Mouse (Mus musculus): ENCODE measurements around the gene Usp2. TPM values are rescaled to one million over a fixed set of nuclear protein-coding genes. Genes with fewer than 3 reads are reported as not detected.

Usp2 gene
- polyA plus RNA-seq, 1 experiment from 2014 or later, result 3.2 TPM

DNA sequence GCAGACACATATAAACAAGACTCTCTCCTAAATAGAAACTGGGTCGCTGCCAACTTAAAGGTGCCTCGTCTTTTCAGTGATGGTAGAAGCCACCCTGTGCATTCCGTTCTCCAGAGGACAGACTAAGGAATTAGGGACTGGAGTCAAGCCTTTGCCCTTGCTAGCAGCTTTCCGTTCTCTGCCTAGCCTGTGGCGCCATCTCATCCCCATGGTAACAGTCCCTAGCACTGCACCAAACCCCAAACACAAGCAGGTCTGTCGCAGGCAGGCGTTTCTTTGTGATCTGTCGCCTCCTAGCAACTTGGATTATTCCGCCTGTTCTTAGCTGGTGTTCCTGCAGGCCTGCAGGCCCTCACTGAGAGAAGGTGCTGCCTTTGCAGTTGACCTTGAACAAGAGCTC, 29.7 kb downstream of the Usp2 start:
- no peak overlapping the region for H3K27ac ChIP-seq (ENCODE audit: low read length)
- peaks cover 3% of the 10 kb centered on the region; the same call in 1 of the 2 replicates for H3K4me1 ChIP-seq (ENCODE audit: control insufficient read depth, low read depth, low read length)
- 58% methylated on average over 9 of the region's 9 CpGs for WGBS (ENCODE audit: insufficient replicate concordance)
- H3K9ac ChIP-seq (ENCODE audit: low read depth, low read length), result no peak overlapping the region
- H3K27me3 ChIP-seq (ENCODE audit: control insufficient read depth, insufficient read depth, low read depth, low read length), result no peaks in the 10 kb centered on the region
- no peak overlapping the region for H3K4me3 ChIP-seq (ENCODE audit: low read depth, low read length)
- H3K9me3 ChIP-seq (replicated peaks; ENCODE audit: control insufficient read depth, low read length), result no peaks in the 10 kb centered on the region
- no peaks in the 10 kb centered on the region for H3K36me3 ChIP-seq (ENCODE audit: control insufficient read depth, insufficient read depth)
- ATAC-seq (ENCODE audit: low read depth), result no peak
- no peak overlapping the region for H3K4me2 ChIP-seq (ENCODE audit: low read depth, low read length)

DNA sequence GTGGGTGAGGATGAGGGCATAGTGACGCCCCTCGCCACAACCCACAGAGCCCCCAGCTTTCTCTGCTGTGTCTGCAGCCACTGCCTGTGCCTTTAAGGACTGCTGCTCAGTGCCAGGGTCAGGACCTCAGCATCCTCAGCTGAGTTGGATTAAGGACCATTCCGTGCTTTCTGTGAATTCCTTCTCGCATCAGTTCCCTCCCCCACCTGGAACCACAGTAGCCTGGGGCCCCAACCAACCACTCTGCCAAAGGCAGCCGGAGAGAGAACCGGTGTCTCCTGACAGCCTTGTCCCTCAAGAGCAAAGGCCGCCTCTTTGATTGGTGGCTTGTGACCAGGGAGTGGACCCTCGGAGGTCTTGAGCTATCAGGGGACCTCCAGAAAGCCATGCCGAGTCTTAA, 34.7 kb downstream of the Usp2 start, which contains the start of gene Mfrp:
Gene Mfrp, plus strand, starts transcription at position 240 of the 400 bp plus-strand sequence.
- H3K27ac ChIP-seq (ENCODE audit: low read length), result no peak within 1 kb of the TSS
- H3K36me3 ChIP-seq (ENCODE audit: control insufficient read depth, insufficient read depth), result no peaks in the 10 kb centered on the region
- H3K4me2 ChIP-seq (ENCODE audit: low read depth, low read length), result no peak within 1 kb of the TSS
- H3K4me1 ChIP-seq (ENCODE audit: control insufficient read depth, low read depth, low read length), result no peaks in the 10 kb centered on the region
- no peak within 1 kb of the TSS for H3K9ac ChIP-seq (ENCODE audit: low read depth, low read length)
- H3K27me3 ChIP-seq (ENCODE audit: control insufficient read depth, insufficient read depth, low read depth, low read length), result no peaks in the 10 kb centered on the region
- no peak within 1 kb of the TSS for H3K4me3 ChIP-seq (ENCODE audit: low read depth, low read length)
- WGBS (ENCODE audit: insufficient replicate concordance), result 78% methylated on average over 9 of the region's 9 CpGs
- ATAC-seq (ENCODE audit: low read depth), result no peak
- no peaks in the 10 kb centered on the region for H3K9me3 ChIP-seq (replicated peaks; ENCODE audit: control insufficient read depth, low read length)

DNA sequence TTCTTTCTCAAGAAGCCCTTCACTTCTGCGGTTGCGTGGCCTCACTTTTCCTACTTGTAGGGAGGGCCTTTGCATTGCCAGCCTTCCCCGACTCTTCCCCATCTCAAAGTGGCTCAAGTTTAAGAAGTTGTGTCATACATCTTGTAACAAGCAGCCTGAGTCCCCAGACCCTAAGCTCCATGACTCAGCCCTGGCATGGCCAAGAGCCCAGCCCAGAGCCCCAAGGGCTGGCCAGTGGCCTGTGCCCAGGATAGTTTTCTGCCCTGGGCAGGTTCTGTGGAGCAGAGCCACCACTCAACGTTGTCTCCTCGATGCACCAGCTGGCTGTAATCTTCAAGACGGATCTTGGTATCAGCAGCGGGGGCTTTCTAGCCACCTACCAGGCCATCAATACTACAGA, 38.1 kb downstream of the Usp2 start:
- no peaks in the 10 kb centered on the region for H3K27me3 ChIP-seq (ENCODE audit: control insufficient read depth, insufficient read depth, low read depth, low read length)
- H3K9ac ChIP-seq (ENCODE audit: low read depth, low read length), result no peak overlapping the region
- H3K9me3 ChIP-seq (replicated peaks; ENCODE audit: control insufficient read depth, low read length), result no peaks in the 10 kb centered on the region
- no peak for ATAC-seq (ENCODE audit: low read depth)
- 78% methylated on average over 7 of the region's 7 CpGs for WGBS (ENCODE audit: insufficient replicate concordance)
- H3K4me2 ChIP-seq (ENCODE audit: low read depth, low read length), result no peak overlapping the region
- H3K27ac ChIP-seq (ENCODE audit: low read length), result no peak overlapping the region
- H3K4me1 ChIP-seq (ENCODE audit: control insufficient read depth, low read depth, low read length), result peaks cover 22% of the 10 kb centered on the region
- H3K4me3 ChIP-seq (ENCODE audit: low read depth, low read length), result no peak overlapping the region
- H3K36me3 ChIP-seq (ENCODE audit: control insufficient read depth, insufficient read depth), result peaks cover 11% of the 10 kb centered on the region

DNA sequence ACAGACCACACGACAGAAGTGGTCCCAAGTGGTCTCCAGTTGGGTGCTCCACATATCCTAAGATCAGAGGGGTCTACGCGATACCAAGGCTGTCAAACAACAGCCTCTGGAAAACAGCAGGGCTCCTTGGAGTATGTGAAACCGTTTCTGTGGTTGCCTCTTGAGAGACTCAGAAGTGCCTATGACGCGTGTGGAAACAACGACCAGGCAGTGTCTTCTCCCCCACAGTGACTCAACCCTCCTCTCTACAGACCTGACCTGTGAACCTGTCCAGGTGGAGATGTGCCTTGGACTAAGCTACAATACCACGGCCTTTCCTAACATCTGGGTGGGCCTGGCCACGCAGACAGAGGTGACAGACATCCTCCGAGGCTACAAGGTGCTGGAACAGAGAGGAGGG, 39.0 kb downstream of the Usp2 start:
- Histone ChIP-seq H3K9ac (ENCODE audit: low read depth, low read length) (no peak overlapping the region), H3K4me2 (ENCODE audit: low read depth, low read length) (no peak overlapping the region), H3K9me3 (replicated peaks; ENCODE audit: control insufficient read depth, low read length) (no peaks in the 10 kb centered on the region), H3K4me3 (ENCODE audit: low read depth, low read length) (no peak overlapping the region), H3K4me1 (ENCODE audit: control insufficient read depth, low read depth, low read length) (peaks cover 29% of the 10 kb centered on the region), H3K36me3 (ENCODE audit: control insufficient read depth, insufficient read depth) (peaks cover 13% of the 10 kb centered on the region), H3K27ac (ENCODE audit: low read length) (no peak overlapping the region), H3K27me3 (ENCODE audit: control insufficient read depth, insufficient read depth, low read depth, low read length) (no peaks in the 10 kb centered on the region)
- ATAC-seq (ENCODE audit: low read depth), result no peak
- WGBS (ENCODE audit: insufficient replicate concordance), result 84% methylated on average over 10 of the region's 10 CpGs

DNA sequence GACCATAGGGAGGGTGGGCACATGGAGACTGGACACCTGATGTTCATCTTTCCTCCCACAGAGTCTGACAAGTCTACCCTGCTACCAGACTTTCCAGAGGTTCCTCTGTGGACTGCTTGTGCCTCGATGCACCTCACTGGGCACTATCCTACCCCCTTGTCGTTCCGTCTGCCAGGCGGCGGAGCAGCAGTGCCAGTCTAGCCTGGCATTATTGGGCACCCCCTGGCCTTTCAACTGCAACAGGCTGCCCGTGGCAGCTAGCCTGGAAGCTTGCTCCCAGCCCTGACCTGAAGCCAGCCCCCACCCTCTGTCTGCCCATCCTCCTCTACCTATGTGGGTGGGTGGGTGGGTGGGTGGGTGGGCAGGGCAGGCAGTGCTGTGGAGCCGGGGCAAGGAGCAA, 39.4 kb downstream of the Usp2 start:
- H3K9me3 ChIP-seq (replicated peaks; ENCODE audit: control insufficient read depth, low read length), result no peaks in the 10 kb centered on the region
- peaks cover 13% of the 10 kb centered on the region for H3K36me3 ChIP-seq (ENCODE audit: control insufficient read depth, insufficient read depth)

DNA sequence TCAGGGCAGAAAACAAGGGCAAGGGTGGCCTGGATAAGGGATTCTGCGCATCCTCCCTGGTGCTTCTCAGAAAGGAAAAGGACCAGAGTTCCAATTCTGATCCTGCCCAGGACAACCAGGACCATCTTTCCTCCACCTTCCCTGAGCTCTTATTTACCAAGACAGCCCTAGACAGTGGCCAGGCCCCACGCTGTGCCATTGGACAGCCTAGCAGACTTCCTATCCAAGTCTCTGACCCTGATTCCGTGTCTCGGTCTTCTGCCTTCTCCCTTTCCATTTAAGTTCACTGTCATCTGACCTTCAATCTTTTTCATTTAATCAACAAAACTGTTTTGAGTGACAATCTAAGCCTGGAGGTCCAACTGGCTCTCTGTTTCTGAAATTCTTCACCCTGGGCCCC, 39.8 kb downstream of the Usp2 start:
- H3K27me3 ChIP-seq (ENCODE audit: control insufficient read depth, insufficient read depth, low read depth, low read length), result no peaks in the 10 kb centered on the region
- H3K4me2 ChIP-seq (ENCODE audit: low read depth, low read length), result no peak overlapping the region
- peaks cover 13% of the 10 kb centered on the region for H3K36me3 ChIP-seq (ENCODE audit: control insufficient read depth, insufficient read depth)
- no peak overlapping the region for H3K9ac ChIP-seq (ENCODE audit: low read depth, low read length)
- peaks cover 29% of the 10 kb centered on the region for H3K4me1 ChIP-seq (ENCODE audit: control insufficient read depth, low read depth, low read length)
- no peak overlapping the region for H3K4me3 ChIP-seq (ENCODE audit: low read depth, low read length)
- no peak overlapping the region for H3K27ac ChIP-seq (ENCODE audit: low read length)
- no peak for ATAC-seq (ENCODE audit: low read depth)
- no peaks in the 10 kb centered on the region for H3K9me3 ChIP-seq (replicated peaks; ENCODE audit: control insufficient read depth, low read length)
- WGBS (ENCODE audit: insufficient replicate concordance), result 82% methylated on average over 4 of the region's 4 CpGs

More for the DNA sequence above, 39.4 kb downstream of the Usp2 start:
- no peak overlapping the region for H3K27ac ChIP-seq (ENCODE audit: low read length)
- H3K4me2 ChIP-seq (ENCODE audit: low read depth, low read length), result no peak overlapping the region
- H3K9ac ChIP-seq (ENCODE audit: low read depth, low read length), result no peak overlapping the region
- 87% methylated on average over 7 of the region's 7 CpGs for WGBS (ENCODE audit: insufficient replicate concordance)
- H3K4me3 ChIP-seq (ENCODE audit: low read depth, low read length), result no peak overlapping the region
- no peak for ATAC-seq (ENCODE audit: low read depth)
- H3K27me3 ChIP-seq (ENCODE audit: control insufficient read depth, insufficient read depth, low read depth, low read length), result no peaks in the 10 kb centered on the region
- peaks cover 29% of the 10 kb centered on the region for H3K4me1 ChIP-seq (ENCODE audit: control insufficient read depth, low read depth, low read length)

DNA sequence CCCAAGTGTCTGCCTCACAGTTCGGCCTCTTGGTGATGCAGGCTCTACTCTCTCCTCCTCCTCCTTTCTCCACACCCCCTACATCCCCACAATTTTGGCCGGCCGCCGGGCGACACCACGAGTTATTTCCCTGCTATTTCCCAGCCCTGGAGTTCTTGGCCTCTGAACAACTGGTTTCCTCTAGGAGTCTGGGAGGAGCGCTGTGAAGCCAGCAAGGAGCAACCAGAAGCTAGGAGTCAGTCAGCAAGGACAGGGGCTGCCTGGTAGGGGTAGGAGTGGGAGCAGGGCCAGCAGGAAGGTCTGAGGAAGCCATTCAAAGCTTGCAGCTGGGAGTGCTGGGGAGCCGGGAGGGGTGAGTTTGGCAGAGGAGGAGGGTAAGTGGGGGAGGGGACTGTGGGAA, 40.3 kb downstream of the Usp2 start, which contains the start of gene C1qtnf5:
Gene C1qtnf5, plus strand, starts transcription at position 136 of the 400 bp plus-strand sequence.
- no peak within 1 kb of the TSS for H3K4me2 ChIP-seq (ENCODE audit: low read depth, low read length)
- H3K27ac ChIP-seq (ENCODE audit: low read length), result no peak within 1 kb of the TSS
- H3K9ac ChIP-seq (ENCODE audit: low read depth, low read length), result no peak within 1 kb of the TSS
- WGBS (ENCODE audit: insufficient replicate concordance), result 81% methylated on average over 8 of the region's 8 CpGs
- peaks cover 13% of the 10 kb centered on the region for H3K36me3 ChIP-seq (ENCODE audit: control insufficient read depth, insufficient read depth)
- H3K4me1 ChIP-seq (ENCODE audit: control insufficient read depth, low read depth, low read length), result peaks cover 29% of the 10 kb centered on the region
- no peaks in the 10 kb centered on the region for H3K9me3 ChIP-seq (replicated peaks; ENCODE audit: control insufficient read depth, low read length)
- H3K4me3 ChIP-seq (ENCODE audit: low read depth, low read length), result no peak within 1 kb of the TSS
- no peaks in the 10 kb centered on the region for H3K27me3 ChIP-seq (ENCODE audit: control insufficient read depth, insufficient read depth, low read depth, low read length)
- ATAC-seq (ENCODE audit: low read depth), result no peak

DNA sequence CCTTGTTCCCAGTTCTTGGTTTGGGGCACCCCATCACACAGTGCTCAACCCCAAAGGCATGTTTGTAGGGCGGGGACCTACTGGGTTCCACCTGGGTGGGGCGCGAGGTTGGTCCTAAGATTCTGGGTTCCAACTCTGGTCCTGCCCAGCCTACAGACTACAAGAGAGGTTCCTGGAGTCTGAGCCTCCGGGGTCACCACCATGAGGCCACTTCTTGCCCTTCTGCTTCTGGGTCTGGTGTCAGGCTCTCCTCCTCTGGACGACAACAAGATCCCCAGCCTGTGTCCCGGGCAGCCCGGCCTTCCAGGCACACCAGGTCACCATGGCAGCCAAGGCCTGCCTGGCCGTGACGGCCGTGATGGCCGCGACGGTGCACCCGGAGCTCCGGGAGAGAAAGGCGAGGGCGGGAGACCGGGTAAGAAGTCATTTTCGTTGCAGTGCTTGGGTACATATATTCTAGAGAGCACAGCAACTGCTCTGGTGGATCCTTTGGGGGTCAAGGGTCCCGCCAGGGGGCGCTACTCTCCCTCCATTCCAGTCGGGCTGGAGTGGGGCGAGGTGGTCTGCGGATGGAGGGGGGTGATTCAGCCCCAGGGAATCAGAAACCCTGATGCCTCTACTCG, 40.8 kb downstream of the Usp2 start:
- Histone ChIP-seq H3K9ac (ENCODE audit: low read depth, low read length) (no peak overlapping the region), H3K27me3 (ENCODE audit: control insufficient read depth, insufficient read depth, low read depth, low read length) (no peaks in the 10 kb centered on the region), H3K27ac (ENCODE audit: low read length) (no peak overlapping the region), H3K9me3 (replicated peaks; ENCODE audit: control insufficient read depth, low read length) (no peaks in the 10 kb centered on the region), H3K4me1 (ENCODE audit: control insufficient read depth, low read depth, low read length) (peaks cover 29% of the 10 kb centered on the region), H3K36me3 (ENCODE audit: control insufficient read depth, insufficient read depth) (peaks cover 13% of the 10 kb centered on the region), H3K4me3 (ENCODE audit: low read depth, low read length) (no peak overlapping the region), H3K4me2 (ENCODE audit: low read depth, low read length) (no peak overlapping the region)
- ATAC-seq (ENCODE audit: low read depth), result no peak
- 74% methylated on average over 25 of the region's 25 CpGs for WGBS (ENCODE audit: insufficient replicate concordance)

DNA sequence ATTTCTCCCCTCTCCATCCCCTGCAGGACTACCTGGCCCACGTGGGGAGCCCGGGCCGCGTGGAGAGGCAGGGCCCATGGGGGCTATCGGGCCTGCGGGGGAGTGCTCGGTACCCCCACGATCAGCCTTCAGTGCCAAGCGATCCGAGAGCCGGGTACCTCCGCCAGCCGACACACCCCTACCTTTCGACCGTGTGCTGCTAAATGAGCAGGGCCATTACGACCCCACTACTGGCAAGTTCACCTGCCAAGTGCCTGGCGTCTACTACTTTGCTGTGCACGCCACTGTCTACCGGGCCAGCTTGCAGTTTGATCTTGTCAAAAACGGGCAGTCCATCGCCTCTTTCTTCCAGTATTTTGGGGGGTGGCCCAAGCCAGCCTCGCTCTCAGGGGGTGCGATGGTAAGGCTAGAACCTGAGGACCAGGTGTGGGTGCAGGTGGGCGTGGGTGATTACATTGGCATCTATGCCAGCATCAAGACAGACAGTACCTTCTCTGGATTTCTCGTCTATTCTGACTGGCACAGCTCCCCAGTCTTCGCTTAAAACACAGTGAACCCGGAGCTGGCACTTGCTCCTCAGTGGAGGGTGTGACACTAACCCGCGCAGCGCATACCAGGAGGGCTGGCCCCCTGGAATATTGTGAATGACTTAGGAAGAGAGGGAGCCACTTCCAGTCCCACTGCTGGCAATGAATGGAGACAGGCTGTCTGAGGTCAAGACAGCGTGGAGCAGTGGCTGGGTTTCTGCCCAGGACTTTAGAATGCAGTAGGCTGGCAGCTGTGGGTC, 41.6 kb downstream of the Usp2 start:
- ATAC-seq (ENCODE audit: low read depth), result no peak
- no peaks in the 10 kb centered on the region for H3K27me3 ChIP-seq (ENCODE audit: control insufficient read depth, insufficient read depth, low read depth, low read length)
- H3K4me2 ChIP-seq (ENCODE audit: low read depth, low read length), result no peak overlapping the region
- peak overlapping the region; percentile 18; the same call in 1 of the 2 replicates for H3K9ac ChIP-seq (ENCODE audit: low read depth, low read length)
- peaks cover 13% of the 10 kb centered on the region for H3K36me3 ChIP-seq (ENCODE audit: control insufficient read depth, insufficient read depth)
- no peak overlapping the region for H3K27ac ChIP-seq (ENCODE audit: low read length)
- no peak overlapping the region for H3K4me3 ChIP-seq (ENCODE audit: low read depth, low read length)
- peaks cover 29% of the 10 kb centered on the region for H3K4me1 ChIP-seq (ENCODE audit: control insufficient read depth, low read depth, low read length)
- no peaks in the 10 kb centered on the region for H3K9me3 ChIP-seq (replicated peaks; ENCODE audit: control insufficient read depth, low read length)
- 88% methylated on average over 31 of the region's 31 CpGs for WGBS (ENCODE audit: insufficient replicate concordance)
